18 mouse cellular contexts compared by ENCODE assay signal in genomic region chr2:161944689-161945088, GRCm38 (mm10).
"Had no signal": no experiment of that assay in that cellular context is flagged by ENCODE, and none has a peak within 500 bp of the region (broad histone marks: within the 10 kb centered on the region; RNA-seq: fewer than 3 reads in every experiment).

No protein-coding gene starts in this region.

- H3K36me3 ChIP-seq: limb, embryonic 10.5 days; limb, embryonic 13.5 days; stomach, embryonic 15.5 days had no signal

- H3K9me3 ChIP-seq: limb, embryonic 10.5 days; stomach, embryonic 15.5 days had no signal

- H3K27me3 ChIP-seq: limb, embryonic 13.5 days; stomach, embryonic 15.5 days had no signal

- ATAC-seq: inflammation-experienced regulatory T-cells, adult 6 months; intestine, embryonic 16.5 days had no signal

- DNase-seq: kidney, adult 18-20 months; kidney, adult 9 months; kidney, postnatal 14 days; kidney, postnatal 4 days; layer of hippocampus, adult 9-11 months; lung, adult 18-20 months; lung, postnatal 14 days; lung, postnatal 4 days; midbrain, embryonic 14.5 days; right cerebral cortex, postnatal 25 days; spleen, adult 18-20 months; thymus, postnatal 25 days had no signal

- H3K27ac ChIP-seq: limb, embryonic 10.5 days; limb, embryonic 13.5 days; stomach, embryonic 15.5 days had no signal

- H3K4me3 ChIP-seq: limb, embryonic 10.5 days; limb, embryonic 13.5 days; stomach, embryonic 15.5 days had no signal

- H3K9ac ChIP-seq: limb, embryonic 13.5 days; stomach, embryonic 15.5 days had no signal

- H3K4me1 ChIP-seq: limb, embryonic 10.5 days; limb, embryonic 13.5 days; stomach, embryonic 15.5 days had no signal

- H3K4me2 ChIP-seq: limb, embryonic 13.5 days; midbrain, embryonic 11.5 days; stomach, embryonic 15.5 days had no signal
